ENCODE assay signal across 16 mouse cellular contexts in the genomic region with DNA sequence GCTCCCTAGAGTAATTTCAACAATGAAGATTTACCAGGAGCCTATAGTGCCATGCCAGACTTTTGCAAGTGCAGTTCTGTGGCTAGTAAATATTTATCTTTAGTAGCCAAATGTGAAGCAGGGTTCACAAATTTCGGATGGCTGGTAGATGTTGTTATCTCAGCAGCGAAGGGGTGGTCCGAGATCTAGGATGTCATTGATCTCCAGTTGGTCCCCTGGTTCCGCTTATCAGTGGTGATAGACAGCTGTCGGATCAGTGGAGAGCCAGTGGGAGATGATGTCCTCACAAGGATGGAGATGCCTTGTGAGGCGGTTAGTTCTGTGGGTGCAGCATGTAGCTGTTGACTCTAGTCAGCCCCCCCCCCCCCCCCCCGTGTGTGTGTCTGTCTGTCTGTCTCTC.
"Had no signal": no experiment of that assay in that cellular context is flagged by ENCODE, and none has a peak within 500 bp of the region (broad histone marks: within the 10 kb centered on the region; RNA-seq: fewer than 3 reads in every experiment).

No protein-coding gene starts in this region.

- H3K27ac ChIP-seq: neural tube, embryonic 13.5 days; neural tube, embryonic 15.5 days; stomach, embryonic 15.5 days; stomach, postnatal 0 days had no signal

- H3K36me3 ChIP-seq: neural tube, embryonic 15.5 days had no signal

- H3K27me3 ChIP-seq: neural tube, embryonic 13.5 days; neural tube, embryonic 15.5 days; stomach, embryonic 15.5 days had no signal

- H3K4me3 ChIP-seq: neural tube, embryonic 13.5 days; neural tube, embryonic 15.5 days; stomach, embryonic 15.5 days had no signal

- DNase-seq: retina, postnatal 1 day; right cerebral cortex, adult 18-20 months; right cerebral cortex, postnatal 14 days; right cerebral cortex, postnatal 25 days; right cerebral cortex, postnatal 4 days; spleen, adult 18-20 months; thymus, adult 18-20 months; thymus, adult 2 months; thymus, postnatal 14 days; thymus, postnatal 25 days; thymus, postnatal 36 days; thymus, postnatal 4 days had no signal

- H3K9me3 ChIP-seq: neural tube, embryonic 13.5 days; neural tube, embryonic 15.5 days; stomach, embryonic 15.5 days had no signal
